Mouse (Mus musculus) layer of hippocampus, postnatal 36 days (tissue): ENCODE measurements around the gene Fhl2. TPM values are rescaled to one million over a fixed set of nuclear protein-coding genes. Genes with fewer than 3 reads are reported as not detected.
A peak's percentile ranks its signal among the peaks of the same experiment; 100 is the strongest.

Source experiments
- DNase-seq, 2 experiments: peaks; one replicate each; pipeline ENCODE4 v3.0.0; 2022
- total RNA-seq, 2 experiments: library from RNA; stranded (reverse); gene quantifications; 2 replicates each; pipeline ENCODE4 v1.2.3; 2021

Gene Fhl2
- 10 to 100 TPM; 32.0 to 32.6 TPM for total RNA-seq

- no peak for DNase-seq
Observed at GRCm38 (mm10) chr1:43196661-43197241, at the start of gene Fhl2. TSS of gene Fhl2 (minus strand) at chr1:43196984.

GRCm38 (mm10) chr1:43245014-43245413, 48.2 kb upstream of the Fhl2 start:
- no peak for DNase-seq

GRCm38 (mm10) chr1:43241208-43241607, 44.4 kb upstream of the Fhl2 start:
- no peak for DNase-seq

- DNase-seq, result no peak
Observed at GRCm38 (mm10) chr1:43239796-43240313, 43.1 kb upstream of the Fhl2 start.

- DNase-seq, result no peak
Observed at GRCm38 (mm10) chr1:43238471-43238870, 41.7 kb upstream of the Fhl2 start.

- no peak for DNase-seq
Observed at GRCm38 (mm10) chr1:43237360-43238235, 40.8 kb upstream of the Fhl2 start.

GRCm38 (mm10) chr1:43225531-43226151, 28.9 kb upstream of the Fhl2 start:
- no peak for DNase-seq

GRCm38 (mm10) chr1:43224943-43225342, 28.2 kb upstream of the Fhl2 start:
- no peak for DNase-seq

GRCm38 (mm10) chr1:43224171-43224570, 27.4 kb upstream of the Fhl2 start:
- no peak for DNase-seq

GRCm38 (mm10) chr1:43223097-43223496, 26.3 kb upstream of the Fhl2 start:
- DNase-seq, result no peak

- no peak for DNase-seq
Observed at GRCm38 (mm10) chr1:43218016-43218680, 21.4 kb upstream of the Fhl2 start.

- DNase-seq, result no peak
Observed at GRCm38 (mm10) chr1:43215601-43216000, 18.8 kb upstream of the Fhl2 start.

GRCm38 (mm10) chr1:43211274-43211673, 14.5 kb upstream of the Fhl2 start:
- DNase-seq, result no peak

GRCm38 (mm10) chr1:43210285-43210684, 13.5 kb upstream of the Fhl2 start:
- no peak for DNase-seq

- DNase-seq, result no peak
Observed at GRCm38 (mm10) chr1:43207147-43207546, 10.4 kb upstream of the Fhl2 start.

- no peak for DNase-seq
Observed at GRCm38 (mm10) chr1:43203282-43203681, 6.5 kb upstream of the Fhl2 start.

- no peak for DNase-seq
Observed at GRCm38 (mm10) chr1:43202226-43202625, 5.4 kb upstream of the Fhl2 start.

- DNase-seq, result no peak
Observed at GRCm38 (mm10) chr1:43201796-43202195, 5.0 kb upstream of the Fhl2 start.

- DNase-seq, result peak; percentile 26 to 29
Observed at GRCm38 (mm10) chr1:43199867-43200240, 3.1 kb upstream of the Fhl2 start.

GRCm38 (mm10) chr1:43199210-43199866, 2.6 kb upstream of the Fhl2 start:
- no peak for DNase-seq

- DNase-seq, result no peak
Observed at GRCm38 (mm10) chr1:43196059-43196458, 725 bp downstream of the Fhl2 start.

GRCm38 (mm10) chr1:43193423-43193822, 3.4 kb downstream of the Fhl2 start:
- DNase-seq, result no peak
